Mouse (Mus musculus) stomach, embryonic 15.5 days (tissue): Measurements from ENCODE around the gene Cep63. TPM values are rescaled to one million over a fixed set of nuclear protein-coding genes. Genes with fewer than 3 reads are reported as not detected.

Experiments used
- polyA plus RNA-seq: library from polyadenylated mRNA; unstranded; fragments of >200 nt; fragmentation: Nextera tagmentation; extraction: Ambion mirVana; gene quantifications from 2 replicates; pipeline ENCODE4 v1.2.1, GENCODE M21; 2015

Gene Cep63
- polyA plus RNA-seq, 1 experiment from 2014 or later, result 41.0 TPM

Other genes starting within 250 kb of the Cep63 start
- gene Ky, start 120.8 kb downstream of the Cep63 start, polyA plus RNA-seq, result 0.05 and 0.10 TPM in 2 replicates
- gene Anapc13, start 238 bp downstream of the Cep63 start, polyA plus RNA-seq, result 191 and 196 TPM in 2 replicates
- 35.3 and 37.7 TPM in 2 replicates for gene Amotl2, start 90.1 kb upstream of the Cep63 start, polyA plus RNA-seq
- 23.1 and 29.6 TPM in 2 replicates for gene Ryk, start 208.4 kb upstream of the Cep63 start, polyA plus RNA-seq